ENCODE assay signal across 1 mouse cellular context in genomic region chr6:87806857-87807256, GRCm38 (mm10).
TF ChIP-seq lines count a peak whose summit lies in the region.

No protein-coding gene starts in this region.

TF ChIP-seq in myocyte, 11 proteins besides CTCF, POLR2A, EP300 and RAD21 (continued from another document):
- no peak for TF ChIP-seq MYOD1 (IDR thresholded peaks at IDR 0.05; ENCODE audit: control insufficient read depth in 1 of 3, insufficient read length in 2 of 3, low read depth in 2 of 3)
